Mouse (Mus musculus): ENCODE data around the gene Tent4b. TPM values are rescaled to one million over a fixed set of nuclear protein-coding genes. Genes with fewer than 3 reads are reported as not detected.

The Tent4b gene
- total RNA-seq, 1 experiment: 37.0 TPM

- no peak overlapping the region for H3K27ac ChIP-seq (ENCODE audit: insufficient read depth, low read depth, low read length, poor library complexity, severe bottlenecking)
- no peak overlapping the region for H3K4me3 ChIP-seq (ENCODE audit: insufficient read depth in 1 of 2, low read depth in 1 of 2, low read length in 2 of 2, poor library complexity in 1 of 2, severe bottlenecking in 1 of 2)
- H3K4me1 ChIP-seq (ENCODE audit: control insufficient read depth in 2 of 2, insufficient read depth in 2 of 2, low read length in 2 of 2, poor library complexity in 1 of 2): no peaks in the 10 kb centered on the region
- H3K36me3 ChIP-seq (ENCODE audit: control insufficient read depth, insufficient read depth, low read length, poor library complexity, severe bottlenecking): no peaks in the 10 kb centered on the region
- TF ChIP-seq ZNF384 (IDR thresholded peaks at IDR 0.05; ENCODE audit: low read depth, low read length) (no peak), HCFC1 (IDR thresholded peaks at IDR 0.05; ENCODE audit: borderline replicate concordance, insufficient read depth, low read length) (no peak), MAFK (IDR thresholded peaks at IDR 0.05; ENCODE audit: insufficient read depth, low read depth, low read length) (no peak), ZC3H11A (IDR thresholded peaks at IDR 0.05; ENCODE audit: borderline replicate concordance, low read depth, low read length) (no peak), CHD2 (IDR thresholded peaks at IDR 0.05; ENCODE audit: low read depth, low read length) (no peak)
- no peak overlapping the region for H3K9ac ChIP-seq (ENCODE audit: insufficient read depth, low read depth, low read length, poor library complexity, severe bottlenecking)
- no peak for DNase-seq (ENCODE audit: low read depth, low spot score)
- in situ Hi-C loops (cut with MboI; ENCODE audit: low sequenced_read_pairs in 2 of 2, unreplicated experiment in 2 of 2): no loop called here
- H3K9me3 ChIP-seq (ENCODE audit: control insufficient read depth, insufficient read depth, low read depth, low read length): no peaks in the 10 kb centered on the region
Observed at GRCm38 (mm10) chr8:88294977-88295376, 96.0 kb downstream of the Tent4b start.

- no peak for DNase-seq (ENCODE audit: low read depth, low spot score)
- in situ Hi-C loops (cut with MboI; ENCODE audit: low sequenced_read_pairs in 2 of 2, unreplicated experiment in 2 of 2): no loop called here
- H3K9me3 ChIP-seq (ENCODE audit: control insufficient read depth, insufficient read depth, low read depth, low read length): no peaks in the 10 kb centered on the region
- no peak overlapping the region for H3K27ac ChIP-seq (ENCODE audit: insufficient read depth, low read depth, low read length, poor library complexity, severe bottlenecking)
- no peak overlapping the region for H3K4me3 ChIP-seq (ENCODE audit: insufficient read depth in 1 of 2, low read depth in 1 of 2, low read length in 2 of 2, poor library complexity in 1 of 2, severe bottlenecking in 1 of 2)
- no peak overlapping the region for H3K9ac ChIP-seq (ENCODE audit: insufficient read depth, low read depth, low read length, poor library complexity, severe bottlenecking)
- H3K4me1 ChIP-seq (ENCODE audit: control insufficient read depth in 2 of 2, insufficient read depth in 2 of 2, low read length in 2 of 2, poor library complexity in 1 of 2): no peaks in the 10 kb centered on the region
- no peaks in the 10 kb centered on the region for H3K36me3 ChIP-seq (ENCODE audit: control insufficient read depth, insufficient read depth, low read length, poor library complexity, severe bottlenecking)
- no peak for TF ChIP-seq MAFK (IDR thresholded peaks at IDR 0.05; ENCODE audit: insufficient read depth, low read depth, low read length)
Observed at GRCm38 (mm10) chr8:88297976-88298732, 99.1 kb downstream of the Tent4b start.

GRCm38 (mm10) chr8:88298733-88299103, 99.7 kb downstream of the Tent4b start:
- DNase-seq (ENCODE audit: low read depth, low spot score): no peak
- no peaks in the 10 kb centered on the region for H3K9me3 ChIP-seq (ENCODE audit: control insufficient read depth, insufficient read depth, low read depth, low read length)
- H3K9ac ChIP-seq (ENCODE audit: insufficient read depth, low read depth, low read length, poor library complexity, severe bottlenecking): no peak overlapping the region
- TF ChIP-seq CHD2 (IDR thresholded peaks at IDR 0.05; ENCODE audit: low read depth, low read length): no peak
- no peak for TF ChIP-seq ZC3H11A (IDR thresholded peaks at IDR 0.05; ENCODE audit: borderline replicate concordance, low read depth, low read length)
- no peak for TF ChIP-seq ZNF384 (IDR thresholded peaks at IDR 0.05; ENCODE audit: low read depth, low read length)
- TF ChIP-seq MAFK (IDR thresholded peaks at IDR 0.05; ENCODE audit: insufficient read depth, low read depth, low read length): no peak
- TF ChIP-seq HCFC1 (IDR thresholded peaks at IDR 0.05; ENCODE audit: borderline replicate concordance, insufficient read depth, low read length): no peak
- H3K27ac ChIP-seq (ENCODE audit: insufficient read depth, low read depth, low read length, poor library complexity, severe bottlenecking): no peak overlapping the region
- H3K36me3 ChIP-seq (ENCODE audit: control insufficient read depth, insufficient read depth, low read length, poor library complexity, severe bottlenecking): no peaks in the 10 kb centered on the region
- no peak overlapping the region for H3K4me3 ChIP-seq (ENCODE audit: insufficient read depth in 1 of 2, low read depth in 1 of 2, low read length in 2 of 2, poor library complexity in 1 of 2, severe bottlenecking in 1 of 2)
- in situ Hi-C loops (cut with MboI; ENCODE audit: low sequenced_read_pairs in 2 of 2, unreplicated experiment in 2 of 2): no loop called here
- H3K4me1 ChIP-seq (ENCODE audit: control insufficient read depth in 2 of 2, insufficient read depth in 2 of 2, low read length in 2 of 2, poor library complexity in 1 of 2): no peaks in the 10 kb centered on the region

GRCm38 (mm10) chr8:88299907-88300603, 101.0 kb downstream of the Tent4b start:
- TF ChIP-seq MAFK (IDR thresholded peaks at IDR 0.05; ENCODE audit: insufficient read depth, low read depth, low read length) (no peak), ZNF384 (IDR thresholded peaks at IDR 0.05; ENCODE audit: low read depth, low read length) (no peak), CHD2 (IDR thresholded peaks at IDR 0.05; ENCODE audit: low read depth, low read length) (no peak), ZC3H11A (IDR thresholded peaks at IDR 0.05; ENCODE audit: borderline replicate concordance, low read depth, low read length) (no peak), HCFC1 (IDR thresholded peaks at IDR 0.05; ENCODE audit: borderline replicate concordance, insufficient read depth, low read length) (no peak)
- Histone ChIP-seq H3K9me3 (ENCODE audit: control insufficient read depth, insufficient read depth, low read depth, low read length) (no peaks in the 10 kb centered on the region), H3K4me1 (ENCODE audit: control insufficient read depth in 2 of 2, insufficient read depth in 2 of 2, low read length in 2 of 2, poor library complexity in 1 of 2) (no peaks in the 10 kb centered on the region), H3K4me3 (ENCODE audit: insufficient read depth in 1 of 2, low read depth in 1 of 2, low read length in 2 of 2, poor library complexity in 1 of 2, severe bottlenecking in 1 of 2) (no peak overlapping the region), H3K9ac (ENCODE audit: insufficient read depth, low read depth, low read length, poor library complexity, severe bottlenecking) (no peak overlapping the region), H3K27ac (ENCODE audit: insufficient read depth, low read depth, low read length, poor library complexity, severe bottlenecking) (no peak overlapping the region), H3K36me3 (ENCODE audit: control insufficient read depth, insufficient read depth, low read length, poor library complexity, severe bottlenecking) (no peaks in the 10 kb centered on the region)
- in situ Hi-C loops (cut with MboI; ENCODE audit: low sequenced_read_pairs in 2 of 2, unreplicated experiment in 2 of 2): no loop called here
- no peak for DNase-seq (ENCODE audit: low read depth, low spot score)

Data from ES-E14 (cell line).